Mouse (Mus musculus) brain, embryonic 14.5 days (tissue): ENCODE measurements at regions not wholly inside any gene's neighbourhood (a gene's known extent, or its start where the extent isn't known, plus 50 kb on each side); places are given as distances from the start of the nearest gene placed in this dataset.

Experiments
- CTCF ChIP-seq: fragments of 200-500 bp; IDR thresholded peaks from 2 replicates; pipeline ENCODE4 v1.5.1; 2012; ENCODE audit warnings: inconsistent platforms, mild to moderate bottlenecking, moderate library complexity, borderline replicate concordance; ENCODE audit not compliant: insufficient read depth, insufficient read length; ENCODE audit errors: extremely low read depth
- POLR2A ChIP-seq: fragments of 200-500 bp; IDR thresholded peaks from 2 replicates; pipeline ENCODE4 v1.6.1; 2012; ENCODE audit warnings: mild to moderate bottlenecking, inconsistent platforms, borderline replicate concordance; ENCODE audit not compliant: poor library complexity, insufficient read depth, insufficient read length, severe bottlenecking; ENCODE audit errors: extremely low read depth

- TF ChIP-seq POLR2A (no peak), CTCF (no peak)
These were observed 706.9 kb upstream of the Apob start for GRCm38 (mm10) chr12:7270587-7270986.
